Mouse (Mus musculus): Measurements from ENCODE around the gene Rab40b. TPM values are rescaled to one million over a fixed set of nuclear protein-coding genes. Genes with fewer than 3 reads are reported as not detected.

The Rab40b gene
- polyA plus RNA-seq, 1 experiment from 2014 or later, result 3.1 TPM

DNA sequence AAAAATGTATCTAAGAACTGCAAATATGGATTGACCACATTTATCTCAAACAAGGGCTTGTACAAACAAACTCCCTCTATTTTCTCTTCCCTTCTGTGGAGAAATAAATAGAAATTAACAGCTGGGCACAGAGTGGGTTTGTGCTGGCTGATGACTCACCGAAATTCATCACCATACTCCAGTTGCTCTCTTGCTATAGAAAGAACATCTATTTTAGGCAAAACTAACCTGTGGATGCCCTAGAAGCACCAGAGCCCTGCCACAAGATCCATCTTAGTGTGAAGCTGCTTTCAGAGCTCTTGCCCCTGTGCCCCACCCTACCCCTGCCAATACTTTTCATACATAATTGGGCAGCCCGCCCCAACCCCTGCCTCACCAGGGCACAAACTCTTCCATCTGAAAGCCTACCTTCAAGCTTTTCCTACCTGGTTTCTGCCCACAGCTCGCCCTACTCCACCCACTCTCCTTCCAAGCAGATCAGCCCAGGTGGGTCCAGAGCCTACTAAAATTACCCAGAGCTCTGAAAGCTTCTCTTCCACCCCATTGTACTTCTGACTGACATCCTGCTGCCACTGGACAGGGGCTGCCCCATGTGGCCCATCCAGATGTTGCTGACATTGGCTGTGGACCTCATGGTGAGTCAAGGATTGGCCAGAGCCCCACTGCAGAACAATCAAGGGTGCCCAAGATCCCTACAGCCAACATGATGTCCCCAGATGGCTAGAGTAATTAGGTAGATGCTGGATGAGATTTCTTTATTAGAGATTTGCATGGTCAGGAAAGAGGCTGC, 19.5 kb upstream of the Rab40b start:
- no peaks in the 10 kb centered on the region for H3K4me1 ChIP-seq (replicated peaks)
- no peak for DNase-seq (ENCODE audit: low spot score)
- 78% methylated on average over 3 of the region's 3 CpGs for WGBS

GRCm38 (mm10) chr11:121392405-121392804, 4.4 kb upstream of the Rab40b start:
- Histone ChIP-seq H3K36me3 (no peaks in the 10 kb centered on the region), H3K27me3 (ENCODE audit: insufficient read depth, poor library complexity, severe bottlenecking) (peaks cover 13% of the 10 kb centered on the region; the same call in 1 of the 2 replicates), H3K4me3 (no peak overlapping the region), H3K9me3 (no peaks in the 10 kb centered on the region), H3K27ac (no peak overlapping the region), H3K4me1 (replicated peaks) (peaks cover 14% of the 10 kb centered on the region)
- 86% methylated on average over 3 of the region's 3 CpGs for WGBS
- no peak for DNase-seq (ENCODE audit: low spot score)

More for the DNA sequence above, 19.5 kb upstream of the Rab40b start:
- Histone ChIP-seq H3K9me3 (no peaks in the 10 kb centered on the region), H3K27ac (no peak overlapping the region), H3K4me3 (no peak overlapping the region), H3K27me3 (ENCODE audit: insufficient read depth, poor library complexity, severe bottlenecking) (no peaks in the 10 kb centered on the region), H3K36me3 (no peaks in the 10 kb centered on the region)

DNA sequence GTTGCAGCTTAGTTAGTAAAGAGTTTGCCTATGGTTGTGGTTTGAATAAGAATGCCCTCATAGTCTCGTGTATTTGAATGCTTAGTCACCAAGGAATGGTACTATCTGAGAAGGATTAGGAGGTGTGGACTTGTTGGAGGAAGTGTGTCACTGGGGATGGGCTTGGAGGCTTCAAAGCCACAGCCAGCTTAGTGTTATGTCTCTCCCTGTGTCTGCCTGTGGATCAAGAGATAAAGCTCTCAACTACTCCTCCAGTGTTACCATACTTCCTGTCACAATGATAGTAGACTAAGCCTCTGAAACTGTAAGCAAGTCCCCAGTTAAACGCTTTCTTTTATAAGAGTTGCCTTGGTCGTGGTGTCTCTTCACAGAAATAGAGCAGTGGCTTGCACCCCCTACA, 2.7 kb upstream of the Rab40b start:
- Histone ChIP-seq H3K27ac (no peak overlapping the region), H3K9me3 (no peaks in the 10 kb centered on the region), H3K4me3 (no peak overlapping the region), H3K4me1 (replicated peaks) (peaks cover 19% of the 10 kb centered on the region), H3K36me3 (no peaks in the 10 kb centered on the region), H3K27me3 (ENCODE audit: insufficient read depth, poor library complexity, severe bottlenecking) (peaks cover 29% of the 10 kb centered on the region)
- 69% methylated on average over 3 of the region's 3 CpGs for WGBS
- DNase-seq (ENCODE audit: low spot score), result no peak

- Histone ChIP-seq H3K27ac (no peak overlapping the region), H3K36me3 (no peaks in the 10 kb centered on the region)
- WGBS, result 16% methylated on average over 6 of the region's 6 CpGs
These were observed 499 bp upstream of the Rab40b start for GRCm38 (mm10) chr11:121388554-121388945.

GRCm38 (mm10) chr11:121380294-121380693, 7.8 kb downstream of the Rab40b start:
- Histone ChIP-seq H3K27ac (no peak overlapping the region), H3K4me3 (no peak overlapping the region), H3K4me1 (replicated peaks) (peaks cover 12% of the 10 kb centered on the region), H3K9me3 (peaks cover 6% of the 10 kb centered on the region; the same call in 1 of the 2 replicates), H3K36me3 (no peaks in the 10 kb centered on the region), H3K27me3 (ENCODE audit: insufficient read depth, poor library complexity, severe bottlenecking) (no peaks in the 10 kb centered on the region)
- DNase-seq (ENCODE audit: low spot score), result no peak
- 32% methylated on average over 6 of the region's 6 CpGs for WGBS

More at GRCm38 (mm10) chr11:121388554-121388945, 499 bp upstream of the Rab40b start:
- H3K27me3 ChIP-seq (ENCODE audit: insufficient read depth, poor library complexity, severe bottlenecking), result peaks cover 29% of the 10 kb centered on the region
- H3K4me3 ChIP-seq, result peak overlapping the region; percentile 66
- no peaks in the 10 kb centered on the region for H3K9me3 ChIP-seq
- DNase-seq (ENCODE audit: low spot score), result no peak
- H3K4me1 ChIP-seq (replicated peaks), result peaks cover 19% of the 10 kb centered on the region

GRCm38 (mm10) chr11:121378644-121379043, 9.4 kb downstream of the Rab40b start:
- H3K4me3 ChIP-seq, result no peak overlapping the region

DNA sequence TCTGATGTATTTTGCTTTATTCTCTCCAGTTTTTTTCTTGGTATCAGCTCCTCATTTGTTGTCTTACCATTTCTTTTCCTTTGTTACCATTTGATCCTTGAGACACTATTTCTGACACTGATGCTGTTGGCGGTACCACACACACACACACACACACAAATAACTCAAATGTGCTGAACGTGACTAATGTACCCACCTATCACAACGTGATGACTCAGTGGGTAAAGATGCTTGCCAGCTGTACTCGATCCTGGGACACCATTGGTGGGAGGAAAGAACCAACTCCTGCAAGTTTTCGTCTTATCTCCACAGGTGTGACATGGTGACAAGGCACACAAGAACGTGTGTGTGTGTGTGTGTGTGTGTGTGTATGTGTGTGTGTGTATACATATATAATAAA, 14.7 kb downstream of the Rab40b start:
- H3K4me3 ChIP-seq, result no peak overlapping the region
- WGBS, result 69% methylated on average over 6 of the region's 6 CpGs
- H3K27ac ChIP-seq, result no peak overlapping the region
- H3K27me3 ChIP-seq (ENCODE audit: insufficient read depth, poor library complexity, severe bottlenecking), result no peaks in the 10 kb centered on the region
- no peak for DNase-seq (ENCODE audit: low spot score)
- H3K4me1 ChIP-seq (replicated peaks), result no peaks in the 10 kb centered on the region
- H3K9me3 ChIP-seq, result 0 out of 2 replicates have a peak, but pooled peaks cover under 1% of the 10 kb centered on the region
- no peaks in the 10 kb centered on the region for H3K36me3 ChIP-seq

More at GRCm38 (mm10) chr11:121378644-121379043, 9.4 kb downstream of the Rab40b start:
- DNase-seq (ENCODE audit: low spot score), result no peak
- Histone ChIP-seq H3K36me3 (no peaks in the 10 kb centered on the region), H3K27me3 (ENCODE audit: insufficient read depth, poor library complexity, severe bottlenecking) (no peaks in the 10 kb centered on the region), H3K4me1 (replicated peaks) (peaks cover 12% of the 10 kb centered on the region), H3K9me3 (peaks cover 6% of the 10 kb centered on the region; the same call in 1 of the 2 replicates), H3K27ac (no peak overlapping the region)

GRCm38 (mm10) chr11:121370337-121370994, 17.6 kb downstream of the Rab40b start:
- H3K4me3 ChIP-seq, result no peak overlapping the region
- no peaks in the 10 kb centered on the region for H3K36me3 ChIP-seq
- H3K4me1 ChIP-seq (replicated peaks), result no peaks in the 10 kb centered on the region
- H3K27me3 ChIP-seq (ENCODE audit: insufficient read depth, poor library complexity, severe bottlenecking), result 0 out of 2 replicates have a peak, but pooled peaks cover 3% of the 10 kb centered on the region
- WGBS, result 84% methylated on average over 6 of the region's 6 CpGs
- no peak for DNase-seq (ENCODE audit: low spot score)
- H3K27ac ChIP-seq, result no peak overlapping the region
- H3K9me3 ChIP-seq, result no peaks in the 10 kb centered on the region

- 0 out of 2 replicates have a peak, but pooled peaks cover 3% of the 10 kb centered on the region for H3K27me3 ChIP-seq (ENCODE audit: insufficient read depth, poor library complexity, severe bottlenecking)
- WGBS, result 62% methylated on average over 6 of the region's 6 CpGs
- H3K27ac ChIP-seq, result no peak overlapping the region
- no peaks in the 10 kb centered on the region for H3K4me1 ChIP-seq (replicated peaks)
- no peaks in the 10 kb centered on the region for H3K9me3 ChIP-seq
- no peak overlapping the region for H3K4me3 ChIP-seq
- no peaks in the 10 kb centered on the region for H3K36me3 ChIP-seq
- DNase-seq (ENCODE audit: low spot score), result peak; percentile 41
These were observed 18.4 kb downstream of the Rab40b start for GRCm38 (mm10) chr11:121369622-121370021.

- 0 out of 2 replicates have a peak, but pooled peaks cover 3% of the 10 kb centered on the region for H3K27me3 ChIP-seq (ENCODE audit: insufficient read depth, poor library complexity, severe bottlenecking)
- no peak for DNase-seq (ENCODE audit: low spot score)
- H3K4me3 ChIP-seq, result no peak overlapping the region
- 80% methylated on average over 1 of the region's 1 CpGs for WGBS
- H3K4me1 ChIP-seq (replicated peaks), result no peaks in the 10 kb centered on the region
- no peaks in the 10 kb centered on the region for H3K36me3 ChIP-seq
- H3K9me3 ChIP-seq, result no peaks in the 10 kb centered on the region
- H3K27ac ChIP-seq, result no peak overlapping the region
These were observed 19.3 kb downstream of the Rab40b start for GRCm38 (mm10) chr11:121368731-121369130.

- DNase-seq (ENCODE audit: low spot score), result no peak
- Histone ChIP-seq H3K4me1 (replicated peaks) (no peaks in the 10 kb centered on the region), H3K9me3 (no peaks in the 10 kb centered on the region), H3K27me3 (ENCODE audit: insufficient read depth, poor library complexity, severe bottlenecking) (0 out of 2 replicates have a peak, but pooled peaks cover 3% of the 10 kb centered on the region), H3K4me3 (no peak overlapping the region), H3K27ac (no peak overlapping the region), H3K36me3 (no peaks in the 10 kb centered on the region)
- 62% methylated on average over 5 of the region's 5 CpGs for WGBS
These were observed 20.8 kb downstream of the Rab40b start for GRCm38 (mm10) chr11:121367170-121367707.

DNA sequence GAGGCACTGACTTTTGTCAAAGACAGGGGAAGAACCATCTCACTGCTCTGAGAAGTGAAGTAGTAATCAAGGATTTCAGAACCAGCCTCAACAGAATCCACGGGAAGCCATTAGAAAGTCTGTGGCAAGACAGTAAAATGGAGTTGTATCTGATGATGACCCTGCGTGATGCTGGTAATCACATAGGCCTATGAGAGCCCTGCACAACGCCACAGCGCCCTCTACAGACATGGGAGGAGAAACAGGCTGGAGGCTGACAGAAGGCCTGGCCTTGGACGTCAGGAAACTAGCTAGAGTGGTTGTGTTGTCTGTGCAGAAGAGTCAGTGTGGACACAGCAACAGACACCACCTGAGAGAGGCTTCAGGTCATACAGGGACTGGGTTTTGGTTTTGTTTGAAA, 25.8 kb downstream of the Rab40b start:
- Histone ChIP-seq H3K27me3 (ENCODE audit: insufficient read depth, poor library complexity, severe bottlenecking) (0 out of 2 replicates have a peak, but pooled peaks cover 3% of the 10 kb centered on the region), H3K36me3 (no peaks in the 10 kb centered on the region), H3K4me3 (no peak overlapping the region), H3K27ac (no peak overlapping the region), H3K9me3 (no peaks in the 10 kb centered on the region), H3K4me1 (replicated peaks) (no peaks in the 10 kb centered on the region)
- DNase-seq (ENCODE audit: low spot score), result no peak
- WGBS, result 35% methylated on average over 5 of the region's 5 CpGs

Measured in hindbrain, embryonic 10.5 days (tissue).